Mouse (Mus musculus) forebrain, embryonic 15.5 days (tissue): Measurements from ENCODE around the gene Mgea5. TPM values are rescaled to one million over a fixed set of nuclear protein-coding genes. Genes with fewer than 3 reads are reported as not detected.
A peak's percentile ranks its signal among the peaks of the same experiment; 100 is the strongest.

ENCODE experiments used
- ATAC-seq: fragments of 200-750 bp; cut with Nextera tagmentation; replicated peaks from 2 replicates; pipeline ENCODE4 v1.8.0; 2017; ENCODE audit warnings: mild to moderate bottlenecking, moderate TSS enrichment, moderate library complexity
- H3K27ac ChIP-seq: fragments of 300-500 bp; sonication (generic); replicated peaks from 2 replicates; pipeline ENCODE4 v1.5.1; 2015; ENCODE audit warnings: mild to moderate bottlenecking, inconsistent platforms
- H3K27me3 ChIP-seq: fragments of 300-500 bp; sonication (generic); 2 replicates; pipeline ENCODE4 v1.6.1; 2015; ENCODE audit warnings: inconsistent platforms
- H3K36me3 ChIP-seq: fragments of 300-500 bp; sonication (generic); 2 replicates; pipeline ENCODE4 v1.6.1; 2015; ENCODE audit warnings: mild to moderate bottlenecking, inconsistent platforms
- H3K4me1 ChIP-seq: fragments of 300-500 bp; sonication (generic); 2 replicates; pipeline ENCODE4 v1.6.1; 2015; ENCODE audit warnings: inconsistent platforms
- H3K4me2 ChIP-seq: fragments of 300-500 bp; sonication (generic); replicated peaks from 2 replicates; pipeline ENCODE4 v1.6.1; 2015; ENCODE audit warnings: mild to moderate bottlenecking, inconsistent platforms
- H3K4me3 ChIP-seq: fragments of 300-500 bp; sonication (generic); 2 replicates; pipeline ENCODE4 v1.5.1; 2015; ENCODE audit warnings: mild to moderate bottlenecking, inconsistent platforms
- H3K9ac ChIP-seq: fragments of 300-500 bp; sonication (generic); replicated peaks from 2 replicates; pipeline ENCODE4 v1.6.1; 2015; ENCODE audit warnings: mild to moderate bottlenecking, inconsistent platforms
- H3K9me3 ChIP-seq: fragments of 300-500 bp; sonication (generic); 2 replicates; pipeline ENCODE4 v1.6.1; 2016; ENCODE audit warnings: inconsistent platforms
- WGBS: fragments of 180-500 bp; shearing (Covaris S2); methylation state at CpG from one replicate; pipeline ENCODE4 v1.1.7; 2015; ENCODE audit warnings: mixed read lengths; 5-methylcytosine and 5-hydroxymethylcytosine counted together
- polyA plus RNA-seq: library from polyadenylated mRNA; unstranded; fragments of >200 nt; fragmentation: Nextera tagmentation; extraction: Ambion mirVana; gene quantifications from 2 replicates; pipeline ENCODE4 v1.2.1, GENCODE M21; 2015

Gene Mgea5
- polyA plus RNA-seq, 1 experiment from 2014 or later, result 94.5 TPM

DNA sequence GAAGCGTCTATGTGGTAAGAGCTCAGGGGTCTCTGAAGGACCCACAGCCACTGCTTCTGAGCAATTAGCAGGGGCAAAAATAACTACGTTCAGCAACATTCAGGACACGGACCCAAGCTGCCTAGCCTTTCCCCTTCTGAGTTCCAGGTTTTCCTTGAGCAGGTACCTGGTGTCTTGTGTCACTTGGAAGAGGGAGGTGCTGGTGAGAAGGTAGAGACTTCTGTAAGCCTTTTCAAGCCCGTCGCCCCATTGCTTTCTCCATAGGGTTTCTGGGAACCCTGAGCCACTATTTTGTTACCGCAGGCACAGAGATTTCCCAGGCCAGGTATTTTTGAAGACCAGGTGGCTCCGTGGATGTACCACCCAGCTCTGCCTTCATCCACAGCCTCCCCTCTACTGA lies 40.0 kb downstream of the Mgea5 start:
- no peak for ATAC-seq

DNA sequence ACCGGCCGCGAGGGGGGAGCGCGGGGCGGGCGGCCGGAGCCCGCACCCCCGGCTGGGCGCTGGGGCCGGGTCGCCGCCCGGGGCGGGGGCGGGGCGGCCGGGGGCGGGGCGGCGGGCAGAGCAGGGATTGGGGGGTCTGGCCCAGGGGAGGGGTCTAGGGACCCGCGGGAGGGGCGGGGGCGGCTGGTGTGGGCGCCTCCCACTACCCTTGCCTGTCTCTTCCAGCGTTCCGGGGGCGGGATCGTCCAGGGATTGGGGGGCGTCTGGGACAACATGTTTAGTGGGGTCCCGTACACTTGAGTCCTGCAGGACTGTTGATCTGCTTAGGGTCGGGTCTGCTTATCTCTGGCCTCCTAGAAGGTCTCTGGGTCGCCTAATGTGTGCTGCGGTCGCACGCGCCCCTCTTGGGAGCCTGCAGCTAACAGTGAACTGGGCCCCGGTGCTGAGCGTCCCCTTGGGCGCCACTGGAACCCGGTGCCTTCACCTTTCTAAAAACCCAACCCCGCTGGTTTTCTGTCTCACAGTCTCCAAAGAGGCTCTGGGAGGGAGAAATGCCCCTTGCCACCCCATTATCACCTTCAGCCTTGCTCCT lies 40.6 kb downstream of the Mgea5 start:
- WGBS, result 3% methylated on average over 20 of the region's 44 CpGs
- Histone ChIP-seq H3K27ac (no peak overlapping the region), H3K4me2 (peak overlapping the region; percentile 68), H3K36me3 (no peaks in the 10 kb centered on the region), H3K4me3 (peak overlapping the region; percentile 41), H3K9ac (peak overlapping the region; percentile 28; the same call in 1 of the 2 replicates), H3K27me3 (peaks cover 79% of the 10 kb centered on the region), H3K9me3 (no peaks in the 10 kb centered on the region), H3K4me1 (peaks cover 40% of the 10 kb centered on the region)
- no peak for ATAC-seq

More for the DNA sequence above, 40.0 kb downstream of the Mgea5 start:
- Histone ChIP-seq H3K4me2 (no peak overlapping the region), H3K27ac (no peak overlapping the region), H3K27me3 (peaks cover 74% of the 10 kb centered on the region), H3K9ac (no peak overlapping the region), H3K4me3 (no peak overlapping the region; the same call in 1 of the 2 replicates), H3K36me3 (no peaks in the 10 kb centered on the region), H3K4me1 (peaks cover 45% of the 10 kb centered on the region), H3K9me3 (no peaks in the 10 kb centered on the region)
- 16% methylated on average over 7 of the region's 7 CpGs for WGBS

DNA sequence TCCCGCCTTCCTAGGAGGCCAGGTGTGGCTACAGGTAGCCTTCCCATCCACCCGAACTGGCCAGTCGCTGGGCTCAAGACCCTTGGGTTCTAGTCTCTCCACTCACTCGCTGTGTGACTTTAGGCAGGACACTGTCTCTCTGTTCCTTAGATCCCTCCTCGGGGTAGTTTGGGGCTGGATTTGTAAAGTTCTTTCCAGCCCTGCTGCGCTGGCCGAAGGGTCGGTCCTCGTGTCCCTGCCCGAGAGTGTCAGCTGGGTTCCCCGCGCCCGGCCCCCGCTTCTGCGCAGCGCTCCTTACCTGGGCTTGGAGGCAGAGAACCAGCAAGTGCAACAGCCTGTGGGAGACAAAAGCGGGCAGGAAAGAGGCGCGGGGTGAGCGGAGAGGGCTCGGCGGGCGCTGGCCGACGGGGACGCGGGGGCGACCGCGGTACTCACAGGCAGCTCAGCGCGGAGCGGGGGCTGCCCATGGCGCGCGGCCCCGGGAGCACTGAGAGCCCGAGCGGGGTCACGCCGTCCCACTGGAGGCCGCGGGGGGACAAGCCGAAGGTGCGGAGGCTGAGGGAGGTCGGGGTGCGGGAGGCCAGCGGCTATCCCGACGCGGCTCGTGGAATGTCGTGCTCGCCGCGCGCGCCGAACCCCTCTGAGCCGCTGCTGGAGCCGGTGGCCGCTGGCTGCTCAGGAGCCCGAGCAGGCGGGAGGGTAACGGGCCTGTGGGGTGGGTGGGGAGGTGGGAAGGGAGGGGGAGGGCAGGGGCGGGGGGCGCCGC lies 41.2 kb downstream of the Mgea5 start, which contains the start of gene Fgf8:
Gene Fgf8 (minus strand): TSS at position 698 of the 766 bp plus-strand sequence.
- Histone ChIP-seq H3K27ac (no peak within 1 kb of the TSS), H3K9me3 (no peaks in the 10 kb centered on the region), H3K4me3 (peak within 1 kb of the TSS; percentile 41), H3K9ac (peak within 1 kb of the TSS; percentile 28), H3K36me3 (no peaks in the 10 kb centered on the region), H3K4me2 (peak within 1 kb of the TSS; percentile 68), H3K27me3 (peaks cover 86% of the 10 kb centered on the region), H3K4me1 (peaks cover 40% of the 10 kb centered on the region)
- under 1% methylated on average over 53 of the region's 68 CpGs for WGBS
- no peak for ATAC-seq

DNA sequence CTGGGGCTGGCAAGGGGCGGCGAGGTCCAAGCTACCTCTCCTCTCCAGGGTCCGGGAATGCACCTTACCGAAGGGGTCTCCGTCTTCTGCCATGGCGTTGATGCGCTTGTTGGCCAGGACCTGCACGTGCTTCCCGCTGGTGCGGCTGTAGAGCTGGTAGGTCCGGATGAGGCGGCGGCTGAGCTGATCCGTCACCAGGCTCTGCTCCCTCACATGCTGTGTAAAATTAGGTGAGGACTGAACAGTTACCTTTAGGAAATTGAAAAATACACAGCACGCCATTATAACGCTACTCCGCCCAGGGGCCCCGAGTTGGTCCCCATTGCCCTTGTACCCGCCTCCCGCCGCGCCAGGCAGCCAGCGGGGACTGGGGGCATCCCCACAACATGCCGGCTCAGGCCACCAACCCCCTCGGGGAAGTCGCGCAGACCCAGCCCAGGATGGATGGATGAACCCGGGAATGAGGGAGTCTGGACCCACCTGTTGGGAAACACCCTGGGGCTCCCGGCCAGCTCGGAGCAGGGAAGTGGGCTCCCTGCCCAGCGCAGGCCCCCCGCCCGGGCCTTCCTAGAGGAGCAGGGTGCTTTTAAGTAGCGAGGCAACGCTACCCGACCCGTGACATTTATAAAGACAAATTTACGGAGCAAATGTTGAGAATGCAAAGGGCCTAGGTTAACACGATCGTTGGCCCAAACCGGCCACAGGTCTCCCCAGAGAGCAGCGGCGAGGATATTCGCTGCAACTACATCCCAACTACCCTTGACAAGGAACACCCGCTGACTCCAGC lies 42.0 kb downstream of the Mgea5 start:
- Histone ChIP-seq H3K27ac (no peak overlapping the region), H3K4me3 (peak overlapping the region; percentile 41; the same call in 1 of the 2 replicates)
- WGBS, result 1% methylated on average over 45 of the region's 45 CpGs

DNA sequence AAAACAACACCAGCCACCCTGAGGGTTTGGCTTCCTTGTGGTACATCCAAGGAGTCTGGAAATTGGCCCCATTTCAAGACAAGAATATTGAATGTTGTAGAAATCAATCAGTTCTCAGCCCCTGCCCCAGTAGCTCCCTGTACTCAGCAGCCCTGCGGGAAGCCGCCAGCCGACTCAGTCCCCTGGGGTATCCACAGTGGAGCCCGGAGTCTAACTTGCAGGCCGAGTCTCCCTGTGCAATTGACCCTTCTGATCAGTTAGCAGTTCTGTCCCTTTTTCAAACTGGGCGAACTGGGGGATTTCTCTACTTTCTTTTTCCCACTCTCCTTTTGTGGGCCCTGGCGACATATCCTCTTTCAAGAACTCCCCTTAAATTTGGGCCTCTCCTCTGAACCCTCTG lies 42.8 kb downstream of the Mgea5 start:
- 0% methylated on average over 7 of the region's 7 CpGs for WGBS
- H3K4me1 ChIP-seq, result peaks cover 40% of the 10 kb centered on the region
- H3K4me2 ChIP-seq, result no peak overlapping the region
- H3K4me3 ChIP-seq, result no peak overlapping the region
- no peaks in the 10 kb centered on the region for H3K9me3 ChIP-seq
- H3K27me3 ChIP-seq, result peaks cover 93% of the 10 kb centered on the region
- no peak for ATAC-seq
- H3K9ac ChIP-seq, result no peak overlapping the region
- no peak overlapping the region for H3K27ac ChIP-seq
- no peaks in the 10 kb centered on the region for H3K36me3 ChIP-seq

More for the DNA sequence above, 42.0 kb downstream of the Mgea5 start:
- peaks cover 93% of the 10 kb centered on the region for H3K27me3 ChIP-seq
- H3K9ac ChIP-seq, result no peak overlapping the region
- no peaks in the 10 kb centered on the region for H3K36me3 ChIP-seq
- ATAC-seq, result no peak
- H3K4me2 ChIP-seq, result no peak overlapping the region
- H3K9me3 ChIP-seq, result no peaks in the 10 kb centered on the region
- peaks cover 43% of the 10 kb centered on the region for H3K4me1 ChIP-seq

DNA sequence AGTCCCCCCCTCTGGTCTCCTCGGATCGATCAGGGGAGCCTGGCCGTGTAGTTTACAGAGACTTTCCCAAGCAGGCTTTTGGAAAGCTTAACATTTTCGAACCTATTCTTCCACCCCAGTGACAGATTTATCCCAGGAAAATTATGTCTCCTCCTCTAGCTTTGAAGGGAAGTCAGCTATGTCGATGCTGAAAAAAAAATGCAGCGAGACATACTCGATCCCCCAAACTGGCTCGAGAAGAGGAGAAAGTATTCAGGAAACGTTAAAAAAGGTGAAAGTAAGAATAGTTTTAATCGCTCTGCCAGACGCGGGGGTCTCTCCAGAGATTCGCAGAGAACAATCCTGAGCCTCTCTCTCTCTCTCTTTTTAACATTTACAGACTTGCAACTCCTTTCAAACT lies 43.4 kb downstream of the Mgea5 start:
- Histone ChIP-seq H3K4me3 (no peak overlapping the region), H3K9me3 (no peaks in the 10 kb centered on the region), H3K27ac (no peak overlapping the region), H3K4me2 (no peak overlapping the region), H3K36me3 (no peaks in the 10 kb centered on the region), H3K9ac (no peak overlapping the region), H3K4me1 (peaks cover 34% of the 10 kb centered on the region), H3K27me3 (peaks cover 93% of the 10 kb centered on the region)
- 5% methylated on average over 13 of the region's 13 CpGs for WGBS
- ATAC-seq, result no peak

DNA sequence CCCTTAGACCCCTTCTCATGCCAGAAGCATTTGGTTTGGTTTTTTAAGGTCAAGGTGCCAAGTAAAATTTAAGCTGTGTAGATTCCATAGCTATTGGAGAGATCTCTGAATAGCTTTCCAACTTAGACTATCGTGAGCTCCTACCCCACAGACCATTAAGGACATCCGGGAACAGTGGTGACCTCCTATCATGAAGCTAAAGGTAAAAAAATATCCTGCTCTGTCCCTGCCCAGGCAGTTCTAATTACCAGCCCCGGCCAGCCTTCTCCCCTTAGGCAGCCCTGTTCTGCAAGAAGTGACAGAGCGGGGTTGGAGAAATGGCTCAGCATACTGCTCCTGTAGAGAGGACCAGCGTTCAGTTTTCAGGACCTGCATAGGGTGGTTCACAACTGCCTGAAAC lies 45.1 kb downstream of the Mgea5 start:
- no peaks in the 10 kb centered on the region for H3K36me3 ChIP-seq
- H3K4me3 ChIP-seq, result no peak overlapping the region
- H3K4me1 ChIP-seq, result peaks cover 30% of the 10 kb centered on the region
- H3K9me3 ChIP-seq, result no peaks in the 10 kb centered on the region
- H3K4me2 ChIP-seq, result no peak overlapping the region
- H3K9ac ChIP-seq, result no peak overlapping the region
- no peak overlapping the region for H3K27ac ChIP-seq
- peaks cover 92% of the 10 kb centered on the region for H3K27me3 ChIP-seq
- ATAC-seq, result no peak
- 50% methylated on average over 5 of the region's 5 CpGs for WGBS

DNA sequence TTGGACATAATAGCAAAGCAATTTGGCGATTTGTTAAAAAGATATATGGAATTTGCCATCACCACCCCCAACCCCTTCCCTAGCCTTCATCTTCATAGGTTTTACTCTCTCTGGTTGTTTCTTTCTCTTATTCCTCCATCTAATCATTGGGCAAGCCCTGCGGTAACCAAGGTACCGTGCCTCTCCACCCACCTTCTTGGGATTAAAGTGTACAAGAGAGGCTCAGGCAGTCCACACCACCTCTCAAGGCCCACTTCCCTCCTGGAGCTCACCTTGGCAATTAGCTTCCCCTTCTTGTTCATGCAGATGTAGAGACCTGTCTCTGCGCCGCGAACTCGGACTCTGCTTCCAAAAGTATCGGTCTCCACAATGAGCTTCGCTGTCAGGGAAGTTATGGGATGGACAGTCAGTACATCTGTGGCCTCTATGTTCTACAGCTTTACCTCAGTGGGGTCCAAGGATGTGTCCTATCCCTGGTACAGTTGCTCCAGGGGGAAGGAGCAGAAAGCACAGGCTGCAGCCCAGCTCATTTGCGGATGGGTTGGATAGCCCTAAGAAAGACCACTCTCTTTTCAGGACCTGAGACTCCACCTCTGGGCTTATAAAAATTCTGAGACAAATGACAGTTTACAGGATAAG lies 45.7 kb downstream of the Mgea5 start:
- no peak for ATAC-seq
- H3K9me3 ChIP-seq, result no peaks in the 10 kb centered on the region
- 60% methylated on average over 10 of the region's 10 CpGs for WGBS

DNA sequence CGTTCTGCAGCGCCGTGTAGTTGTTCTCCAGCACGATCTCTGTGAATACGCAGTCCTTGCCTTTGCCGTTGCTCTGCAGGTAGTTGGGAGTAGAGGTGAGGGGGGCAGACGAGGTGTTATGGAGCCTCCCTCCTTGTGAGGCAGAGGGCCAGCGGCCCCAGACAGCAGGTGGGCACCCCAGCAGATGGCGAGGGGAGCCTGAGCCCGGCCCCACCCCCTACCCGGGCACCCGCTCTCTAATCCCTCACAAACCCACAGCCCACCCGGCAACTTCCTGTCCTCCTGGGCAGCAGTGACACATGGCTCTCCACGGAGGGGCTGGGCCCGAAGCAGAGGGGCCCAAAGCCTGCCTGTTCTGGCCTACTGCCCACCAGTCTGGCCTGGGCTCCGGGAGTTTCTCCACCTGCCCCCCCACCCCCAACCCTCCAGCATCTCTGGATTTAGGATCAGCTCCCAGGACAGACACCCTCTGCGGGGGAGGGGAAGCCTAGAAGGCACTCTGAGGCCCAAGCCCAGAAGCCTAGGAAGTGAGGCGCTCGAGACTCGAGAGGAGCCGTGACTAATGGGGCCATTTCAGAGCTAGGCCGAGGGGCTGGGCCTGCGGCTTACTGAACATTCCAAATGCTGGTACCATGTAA lies 46.3 kb downstream of the Mgea5 start:
- Histone ChIP-seq H3K4me3 (peak overlapping the region; percentile 35), H3K4me1 (peaks cover 21% of the 10 kb centered on the region), H3K27ac (no peak overlapping the region), H3K9ac (no peak overlapping the region; the same call in 1 of the 2 replicates), H3K36me3 (no peaks in the 10 kb centered on the region), H3K27me3 (peaks cover 93% of the 10 kb centered on the region), H3K9me3 (no peaks in the 10 kb centered on the region), H3K4me2 (peak overlapping the region; percentile 60)
- WGBS, result 8% methylated on average over 23 of the region's 23 CpGs
- no peak for ATAC-seq

More for the DNA sequence above, 45.7 kb downstream of the Mgea5 start:
- Histone ChIP-seq H3K27me3 (peaks cover 91% of the 10 kb centered on the region), H3K4me2 (no peak overlapping the region), H3K27ac (no peak overlapping the region), H3K9ac (no peak overlapping the region), H3K4me3 (no peak overlapping the region), H3K36me3 (no peaks in the 10 kb centered on the region), H3K4me1 (peaks cover 27% of the 10 kb centered on the region)

DNA sequence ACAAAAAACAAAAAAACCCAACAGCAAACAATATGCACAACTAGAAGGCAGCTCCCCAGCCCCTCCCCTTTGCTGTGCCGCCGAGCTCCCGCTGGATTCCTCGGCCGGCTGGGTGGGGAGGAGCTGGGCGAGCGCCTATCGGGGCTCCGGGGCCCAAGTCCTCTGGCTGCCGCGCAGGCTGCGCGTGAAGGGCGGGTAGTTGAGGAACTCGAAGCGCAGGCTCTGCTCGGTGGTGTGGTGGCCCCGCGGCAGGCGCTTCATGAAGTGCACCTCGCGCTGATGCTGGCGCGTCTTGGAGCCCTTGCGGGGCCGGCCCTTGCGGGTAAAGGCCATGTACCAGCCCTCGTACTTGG lies 46.8 kb downstream of the Mgea5 start:
- peaks cover 16% of the 10 kb centered on the region for H3K4me1 ChIP-seq
- WGBS, result 1% methylated on average over 28 of the region's 28 CpGs
- no peaks in the 10 kb centered on the region for H3K36me3 ChIP-seq
- peak; percentile 46; the same call in 1 of the 2 replicates for ATAC-seq
- peak overlapping the region; percentile 60 for H3K4me2 ChIP-seq
- peaks cover 88% of the 10 kb centered on the region for H3K27me3 ChIP-seq
- H3K9me3 ChIP-seq, result no peaks in the 10 kb centered on the region
- H3K27ac ChIP-seq, result no peak overlapping the region
- no peak overlapping the region; the same call in 1 of the 2 replicates for H3K9ac ChIP-seq
- H3K4me3 ChIP-seq, result peak overlapping the region; percentile 35

DNA sequence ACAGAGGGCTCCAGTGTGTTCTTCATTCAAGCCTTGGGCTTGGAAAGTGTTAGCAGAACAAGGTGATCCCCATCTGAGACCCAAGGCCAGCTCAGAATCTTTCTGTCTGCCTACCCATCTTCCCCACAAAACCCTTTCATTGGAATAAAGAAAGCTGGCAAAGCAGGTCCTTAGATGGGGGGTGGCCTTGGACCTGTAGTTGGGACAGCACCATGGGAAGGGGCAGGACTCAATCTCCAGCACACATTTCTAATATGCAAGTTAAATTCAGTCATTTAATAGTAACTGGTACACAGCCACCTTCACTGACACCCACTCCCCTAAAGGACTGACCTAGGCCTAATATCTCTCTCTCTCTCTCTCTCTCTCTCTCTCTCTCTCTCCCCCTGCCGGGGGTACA lies 47.4 kb downstream of the Mgea5 start:
- H3K27me3 ChIP-seq, result peaks cover 82% of the 10 kb centered on the region
- no peak overlapping the region for H3K27ac ChIP-seq
- H3K9ac ChIP-seq, result no peak overlapping the region
- no peak overlapping the region for H3K4me3 ChIP-seq
- no peaks in the 10 kb centered on the region for H3K36me3 ChIP-seq
- WGBS, result 50% methylated on average over 1 of the region's 1 CpGs
- H3K4me2 ChIP-seq, result no peak overlapping the region
- peaks cover 10% of the 10 kb centered on the region for H3K4me1 ChIP-seq
- no peaks in the 10 kb centered on the region for H3K9me3 ChIP-seq
- no peak for ATAC-seq
